Mouse (Mus musculus): ENCODE data around the gene Tom1l2.

The Tom1l2 gene

GRCm38 (mm10) chr11:60231951-60232350 lies 120.8 kb downstream of the Tom1l2 start:
- in situ Hi-C loops (cut with MboI), result no loop called here

GRCm38 (mm10) chr11:60231326-60231725 lies 121.4 kb downstream of the Tom1l2 start:
- in situ Hi-C loops (cut with MboI), result no loop called here

- in situ Hi-C loops (cut with MboI), result no loop called here
Observed at GRCm38 (mm10) chr11:60230512-60230911, 122.2 kb downstream of the Tom1l2 start.

- in situ Hi-C loops (cut with MboI), result no loop called here
Observed at GRCm38 (mm10) chr11:60229821-60230220, 122.9 kb downstream of the Tom1l2 start.

GRCm38 (mm10) chr11:60228525-60228924 lies 124.2 kb downstream of the Tom1l2 start:
- in situ Hi-C loops (cut with MboI), result no loop called here

GRCm38 (mm10) chr11:60225874-60226273 lies 126.8 kb downstream of the Tom1l2 start:
- in situ Hi-C loops (cut with MboI), result no loop called here

- in situ Hi-C loops (cut with MboI), result no loop called here
Observed at GRCm38 (mm10) chr11:60224676-60225075, 128.0 kb downstream of the Tom1l2 start.

- in situ Hi-C loops (cut with MboI), result no loop called here
Observed at GRCm38 (mm10) chr11:60222469-60223236, 130.1 kb downstream of the Tom1l2 start, which contains the start of gene Srebf1. Gene Srebf1, minus strand, starts transcription at chr11:60222581.

- in situ Hi-C loops (cut with MboI), result no loop called here
Observed at GRCm38 (mm10) chr11:60222085-60222468, 130.6 kb downstream of the Tom1l2 start.

GRCm38 (mm10) chr11:60221425-60221824 lies 131.3 kb downstream of the Tom1l2 start:
- in situ Hi-C loops (cut with MboI), result no loop called here

- in situ Hi-C loops (cut with MboI), result no loop called here
Observed at GRCm38 (mm10) chr11:60220291-60220804, 132.4 kb downstream of the Tom1l2 start.

- in situ Hi-C loops (cut with MboI), result no loop called here
Observed at GRCm38 (mm10) chr11:60219609-60220008, 133.1 kb downstream of the Tom1l2 start.

GRCm38 (mm10) chr11:60217467-60217866 lies 135.2 kb downstream of the Tom1l2 start:
- in situ Hi-C loops (cut with MboI), result no loop called here

- in situ Hi-C loops (cut with MboI), result no loop called here
Observed at GRCm38 (mm10) chr11:60216671-60217070, 136.0 kb downstream of the Tom1l2 start.

GRCm38 (mm10) chr11:60213266-60213665 lies 139.4 kb downstream of the Tom1l2 start:
- in situ Hi-C loops (cut with MboI), result no loop called here

GRCm38 (mm10) chr11:60211761-60212160 lies 140.9 kb downstream of the Tom1l2 start:
- in situ Hi-C loops (cut with MboI), result no loop called here

- in situ Hi-C loops (cut with MboI), result no loop called here
Observed at GRCm38 (mm10) chr11:60211152-60211551, 141.6 kb downstream of the Tom1l2 start.

GRCm38 (mm10) chr11:60210305-60210724 lies 142.4 kb downstream of the Tom1l2 start:
- in situ Hi-C loops (cut with MboI), result no loop called here

- in situ Hi-C loops (cut with MboI), result no loop called here
Observed at GRCm38 (mm10) chr11:60209933-60210249, 142.8 kb downstream of the Tom1l2 start.

GRCm38 (mm10) chr11:60209217-60209932 lies 143.3 kb downstream of the Tom1l2 start:
- in situ Hi-C loops (cut with MboI), result no loop called here

- in situ Hi-C loops (cut with MboI), result no loop called here
Observed at GRCm38 (mm10) chr11:60208712-60209111, 144.0 kb downstream of the Tom1l2 start.

GRCm38 (mm10) chr11:60208201-60208600 lies 144.5 kb downstream of the Tom1l2 start:
- in situ Hi-C loops (cut with MboI), result no loop called here

GRCm38 (mm10) chr11:60206207-60206606 lies 146.5 kb downstream of the Tom1l2 start:
- in situ Hi-C loops (cut with MboI), result no loop called here

All from mature B cell (primary cell).